Mouse (Mus musculus) brown adipose tissue, adult 24 weeks (tissue): Measurements from ENCODE around the gene Col1a1. TPM values are rescaled to one million over a fixed set of nuclear protein-coding genes. Genes with fewer than 3 reads are reported as not detected.

Experiments
- H3K27ac ChIP-seq: fragments of 200-500 bp; replicated peaks from 2 replicates; pipeline ENCODE4 v1.5.1; 2012; ENCODE audit warnings: low read depth, mild to moderate bottlenecking, low read length
- H3K4me1 ChIP-seq: fragments of 200-500 bp; 2 replicates; pipeline ENCODE4 v1.6.1; 2012; ENCODE audit warnings: low read length, mixed read lengths; ENCODE audit not compliant: control insufficient read depth, insufficient read depth, insufficient read length
- H3K4me3 ChIP-seq: fragments of 200-500 bp; 2 replicates; pipeline ENCODE4 v1.5.1; 2012; ENCODE audit warnings: low read depth, mild to moderate bottlenecking, low read length, moderate library complexity; ENCODE audit not compliant: insufficient read depth
- polyA plus RNA-seq: library from polyadenylated mRNA; stranded (reverse); fragments of >200 nt; gene quantifications from 2 replicates; pipeline ENCODE4 v1.2.4, GENCODE M21; 2012; ENCODE audit not compliant: missing spikeins, insufficient read depth, insufficient read length

Gene Col1a1
- polyA plus RNA-seq, 1 experiment: 36.9 TPM

GRCm38 (mm10) chr11:94992480-94992753, 56.4 kb downstream of the Col1a1 start:
- H3K4me1 ChIP-seq: peaks cover 38% of the 10 kb centered on the region
- peak overlapping the region; percentile 91 for H3K27ac ChIP-seq
- peak overlapping the region; percentile 93 for H3K4me3 ChIP-seq

- Histone ChIP-seq H3K27ac (peak overlapping the region; percentile 91), H3K4me1 (peaks cover 38% of the 10 kb centered on the region), H3K4me3 (peak overlapping the region; percentile 93)
Measured at GRCm38 (mm10) chr11:94992754-94993606, 57.0 kb downstream of the Col1a1 start.

DNA sequence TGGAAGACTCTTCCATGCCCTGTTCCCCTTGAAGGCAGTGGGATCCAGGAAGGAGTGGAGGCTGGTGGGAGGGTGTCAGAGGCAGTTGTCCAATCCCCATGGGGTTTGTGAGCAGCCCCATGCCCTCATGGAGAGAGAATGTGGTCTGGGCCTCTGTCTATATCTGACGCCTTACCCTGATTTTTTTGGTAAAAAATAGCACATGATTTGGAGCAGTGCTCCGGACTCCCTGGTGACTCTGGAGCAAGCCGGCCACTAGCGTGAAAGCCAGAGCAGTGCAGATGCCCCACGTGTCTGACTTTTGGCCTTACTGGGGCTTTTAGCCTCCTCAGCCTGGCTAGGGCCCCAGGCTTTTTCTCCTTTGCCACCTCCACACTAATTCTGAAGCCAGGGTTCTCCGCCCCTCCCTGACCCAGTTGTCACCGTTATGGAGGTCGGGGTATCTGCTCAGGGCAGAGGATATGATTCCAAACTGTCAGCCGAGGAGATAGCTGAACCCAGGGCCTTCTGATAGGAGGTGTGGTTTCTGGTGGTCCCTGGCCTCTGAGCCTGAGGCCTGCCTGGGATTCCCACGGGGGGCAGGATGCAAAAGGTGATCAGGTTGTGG, 58.3 kb downstream of the Col1a1 start:
- peak overlapping the region; percentile 91 for H3K27ac ChIP-seq
- H3K4me3 ChIP-seq: peak overlapping the region; percentile 93
- H3K4me1 ChIP-seq: peaks cover 33% of the 10 kb centered on the region

GRCm38 (mm10) chr11:94994947-94995772, 59.1 kb downstream of the Col1a1 start:
- peaks cover 37% of the 10 kb centered on the region for H3K4me1 ChIP-seq
- peak overlapping the region; percentile 91 for H3K27ac ChIP-seq
- H3K4me3 ChIP-seq: peak overlapping the region; percentile 93

- Histone ChIP-seq H3K4me1 (peaks cover 46% of the 10 kb centered on the region), H3K4me3 (no peak overlapping the region), H3K27ac (peak overlapping the region; percentile 24; the same call in 1 of the 2 replicates)
Measured at GRCm38 (mm10) chr11:94996101-94996500, 60.1 kb downstream of the Col1a1 start.

DNA sequence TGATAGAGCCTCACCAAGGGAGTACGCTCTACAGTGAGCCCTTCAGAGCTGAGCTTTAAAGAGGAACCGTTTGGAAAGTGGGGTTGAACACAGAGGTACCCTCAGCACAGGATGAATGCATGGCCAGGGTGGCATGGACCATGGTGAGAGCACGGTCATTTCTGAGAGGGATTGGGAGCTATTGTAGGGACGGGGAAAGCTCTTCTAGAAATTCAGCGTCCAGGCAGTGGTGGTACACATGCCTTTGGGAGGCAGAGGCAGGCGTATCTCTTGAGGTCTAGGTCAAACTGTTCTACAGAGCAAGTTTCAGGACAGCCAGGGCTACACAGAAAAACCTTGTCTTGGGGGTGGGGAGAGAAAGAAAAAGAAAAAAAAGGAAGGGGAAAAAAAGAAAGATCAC, 61.0 kb downstream of the Col1a1 start:
- Histone ChIP-seq H3K4me1 (peaks cover 46% of the 10 kb centered on the region), H3K4me3 (no peak overlapping the region), H3K27ac (no peak overlapping the region)

DNA sequence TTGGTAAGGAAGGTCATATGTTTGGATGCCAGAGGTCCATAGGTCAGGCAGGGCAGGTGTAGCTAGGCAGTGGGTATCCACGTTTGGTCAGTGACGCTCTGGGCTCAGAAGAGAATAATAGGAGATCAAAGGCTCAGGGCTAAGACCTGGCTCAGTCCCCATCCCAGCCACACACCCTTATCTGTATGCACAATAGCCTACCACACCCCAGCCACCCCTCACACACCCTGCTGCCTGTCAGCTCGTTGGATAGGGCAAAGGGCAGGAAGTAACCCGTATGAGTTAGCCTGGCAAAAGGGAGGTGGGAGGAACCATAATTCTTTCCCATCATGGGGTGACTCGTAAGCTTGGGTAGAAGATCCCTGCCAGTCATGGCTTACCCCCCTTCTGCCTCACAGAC, 61.6 kb downstream of the Col1a1 start:
- Histone ChIP-seq H3K4me3 (0 out of 2 replicates have a peak overlapping the region, but pooled peaks have one; percentile 3), H3K27ac (peak overlapping the region; percentile 47; the same call in 1 of the 2 replicates), H3K4me1 (peaks cover 46% of the 10 kb centered on the region)

- Histone ChIP-seq H3K4me3 (no peak overlapping the region), H3K27ac (peak overlapping the region; percentile 47; the same call in 1 of the 2 replicates), H3K4me1 (peaks cover 46% of the 10 kb centered on the region)
Measured at GRCm38 (mm10) chr11:94998041-94998531, 62.1 kb downstream of the Col1a1 start.

- Histone ChIP-seq H3K4me1 (peaks cover 39% of the 10 kb centered on the region), H3K4me3 (no peak overlapping the region), H3K27ac (peak overlapping the region; percentile 53)
Measured at GRCm38 (mm10) chr11:95000128-95000527, 64.1 kb downstream of the Col1a1 start.

DNA sequence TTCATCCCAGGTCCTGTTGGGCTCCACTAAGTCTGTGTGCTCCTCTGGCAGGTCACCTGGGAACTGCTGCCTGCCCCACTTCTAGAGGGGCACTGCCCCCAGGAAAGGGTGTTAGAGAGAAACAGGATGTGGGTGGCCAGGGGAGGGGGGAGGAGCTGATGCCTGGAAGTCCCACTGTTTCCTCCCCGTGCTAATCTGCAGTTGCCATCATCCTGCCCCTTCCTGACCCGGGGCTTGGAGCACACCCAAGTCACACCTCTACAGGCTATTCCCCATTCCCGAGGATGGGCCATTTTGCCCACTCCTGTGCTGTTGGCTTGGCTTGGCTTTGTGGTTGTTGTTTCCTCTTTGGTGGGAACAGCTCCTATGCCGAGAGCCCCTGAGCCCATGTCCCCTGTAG, 64.5 kb downstream of the Col1a1 start:
- peaks cover 36% of the 10 kb centered on the region for H3K4me1 ChIP-seq
- H3K27ac ChIP-seq: peak overlapping the region; percentile 73
- no peak overlapping the region for H3K4me3 ChIP-seq

DNA sequence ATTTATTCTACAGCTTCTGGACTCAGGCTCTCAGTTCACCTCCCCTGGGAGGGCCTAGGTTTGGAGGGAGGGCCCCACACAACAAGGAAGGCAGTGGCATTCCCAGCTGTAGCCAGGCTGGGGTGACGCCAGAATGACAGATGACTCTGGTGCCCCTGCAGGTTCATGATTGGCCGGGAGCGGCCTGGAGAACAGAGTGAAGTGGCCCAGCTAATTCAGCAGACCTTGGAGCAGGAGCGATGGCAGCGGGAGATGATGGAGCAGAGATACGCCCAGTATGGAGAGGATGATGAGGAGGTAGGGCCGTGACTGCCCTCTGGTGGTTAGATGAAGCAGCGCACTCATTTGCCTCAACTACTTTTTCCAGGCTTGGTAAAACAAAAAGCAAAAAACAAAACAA, 65.0 kb downstream of the Col1a1 start:
- Histone ChIP-seq H3K4me1 (peaks cover 32% of the 10 kb centered on the region), H3K4me3 (no peak overlapping the region)

GRCm38 (mm10) chr11:95001584-95002347, 65.7 kb downstream of the Col1a1 start:
- peaks cover 28% of the 10 kb centered on the region for H3K4me1 ChIP-seq
- H3K4me3 ChIP-seq: no peak overlapping the region
- H3K27ac ChIP-seq: no peak overlapping the region

More for the DNA sequence above, 65.0 kb downstream of the Col1a1 start:
- H3K27ac ChIP-seq: peak overlapping the region; percentile 73
